Comparison of ENCODE assay signal across 9 mouse cellular contexts in the genomic region with DNA sequence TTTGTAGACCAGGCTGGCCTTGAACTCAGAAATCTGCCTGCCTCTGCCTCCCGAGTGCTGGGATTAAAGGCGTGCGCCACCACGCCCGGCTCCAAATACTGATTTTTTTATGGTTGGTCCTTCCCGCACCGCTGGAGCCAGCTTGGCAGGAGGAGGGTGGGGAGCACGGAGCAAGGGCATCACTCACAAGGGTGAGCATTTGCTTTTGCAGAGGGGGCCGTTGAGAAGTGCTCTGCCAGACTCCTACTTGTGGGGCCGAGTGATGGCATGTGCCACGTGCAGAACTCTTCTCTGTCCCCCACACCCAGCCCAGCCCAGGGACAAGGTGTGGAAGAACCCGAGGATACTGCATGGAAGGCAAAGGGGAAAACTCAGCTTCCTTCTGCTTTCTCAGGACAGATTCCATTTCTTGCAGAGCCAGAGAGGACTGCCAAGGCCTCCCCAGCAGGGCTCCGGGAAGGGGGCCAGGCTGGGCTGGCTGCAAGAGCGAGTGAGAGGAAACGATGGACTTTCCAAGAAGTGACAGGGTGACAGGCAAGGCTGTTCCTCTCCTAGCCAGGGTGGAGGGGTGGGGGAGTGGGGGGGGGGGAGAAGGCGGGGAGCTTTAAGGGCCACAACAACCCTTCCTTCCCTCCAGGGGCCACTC. TPM values are rescaled to one million over a fixed set of nuclear protein-coding genes. Genes with fewer than 3 reads are reported as not detected.
A peak's percentile ranks its signal among the peaks of the same experiment; 100 is the strongest.
DNase-seq lines count a peak whose midpoint lies in the region; ATAC-seq lines count a peak whose summit lies in the region.
"Had no signal": no experiment of that assay in that cellular context is flagged by ENCODE, and none has a peak within 500 bp of the region (broad histone marks: within the 10 kb centered on the region; RNA-seq: fewer than 3 reads in every experiment).

No protein-coding gene starts in this region.

- H3K9me3 ChIP-seq in hindbrain, embryonic 16.5 days (ENCODE audit: control insufficient read depth, low read length): no peaks in the 10 kb centered on the region
- no peaks in the 10 kb centered on the region for H3K9me3 ChIP-seq in hindbrain, embryonic 12.5 days (replicated peaks)
- H3K9me3 ChIP-seq in kidney, embryonic 16.5 days (ENCODE audit: low read length): no peaks in the 10 kb centered on the region
- H3K9me3 ChIP-seq: embryonic facial prominence, embryonic 12.5 days had no signal

- H3K4me1 ChIP-seq in hindbrain, embryonic 16.5 days (ENCODE audit: control insufficient read depth, insufficient read depth, low read depth, low read length): peaks cover 2% of the 10 kb centered on the region; the same call in 1 of the 2 replicates
- H3K4me1 ChIP-seq in hindbrain, embryonic 12.5 days: no peaks in the 10 kb centered on the region
- H3K4me1 ChIP-seq in kidney, embryonic 16.5 days (ENCODE audit: insufficient read depth, low read length): no peaks in the 10 kb centered on the region
- H3K4me1 ChIP-seq: embryonic facial prominence, embryonic 12.5 days had no signal

- WGBS in hindbrain, embryonic 16.5 days: 83% methylated on average over 15 of the region's 16 CpGs
- 93% methylated on average over 15 of the region's 16 CpGs for WGBS in hindbrain, embryonic 12.5 days
- 87% methylated on average over 15 of the region's 16 CpGs for WGBS in kidney, embryonic 16.5 days

- peaks cover 15% of the 10 kb centered on the region for H3K36me3 ChIP-seq in hindbrain, embryonic 16.5 days (ENCODE audit: control insufficient read depth, insufficient read depth, low read length)
- H3K36me3 ChIP-seq in hindbrain, embryonic 12.5 days: peaks cover 53% of the 10 kb centered on the region
- H3K36me3 ChIP-seq in kidney, embryonic 16.5 days (ENCODE audit: insufficient read depth, low read length): peaks cover 14% of the 10 kb centered on the region

- peak; percentile 94 for DNase-seq in brain, adult 2 months (ENCODE audit: low read depth, low spot score)
- peak; percentile 87 for DNase-seq in gastrocnemius, adult 18-20 months (ENCODE audit: low spot score)
- peak; percentile 89 for DNase-seq in lung, postnatal 10 days
- DNase-seq in spleen, adult 12 weeks (ENCODE audit: low spot score): no peak

- no peak overlapping the region for H3K4me2 ChIP-seq in hindbrain, embryonic 16.5 days (ENCODE audit: low read length)
- H3K4me2 ChIP-seq in hindbrain, embryonic 12.5 days (replicated peaks): no peak overlapping the region
- no peak overlapping the region for H3K4me2 ChIP-seq in kidney, embryonic 16.5 days (replicated peaks; ENCODE audit: low read depth, low read length)
- H3K4me2 ChIP-seq: embryonic facial prominence, embryonic 12.5 days had no signal

- no peak overlapping the region for H3K4me3 ChIP-seq in hindbrain, embryonic 16.5 days (ENCODE audit: low read length)
- H3K4me3 ChIP-seq in hindbrain, embryonic 12.5 days: no peak overlapping the region
- H3K4me3 ChIP-seq in kidney, embryonic 16.5 days (ENCODE audit: low read length): no peak overlapping the region
- H3K4me3 ChIP-seq: embryonic facial prominence, embryonic 12.5 days had no signal

- H3K27me3 ChIP-seq in hindbrain, embryonic 16.5 days (replicated peaks; ENCODE audit: control insufficient read depth, insufficient read depth, low read length): no peaks in the 10 kb centered on the region
- no peaks in the 10 kb centered on the region for H3K27me3 ChIP-seq in hindbrain, embryonic 12.5 days
- no peaks in the 10 kb centered on the region for H3K27me3 ChIP-seq in kidney, embryonic 16.5 days (ENCODE audit: insufficient read depth, low read length)
- H3K27me3 ChIP-seq: embryonic facial prominence, embryonic 12.5 days had no signal

- peak overlapping the region; percentile 73; the same call in 1 of the 2 replicates for H3K27ac ChIP-seq in hindbrain, embryonic 16.5 days (ENCODE audit: low read depth, low read length)
- no peak overlapping the region for H3K27ac ChIP-seq in hindbrain, embryonic 12.5 days
- no peak overlapping the region for H3K27ac ChIP-seq in kidney, embryonic 16.5 days (ENCODE audit: low read length)
- H3K27ac ChIP-seq: embryonic facial prominence, embryonic 12.5 days had no signal

- H3K9ac ChIP-seq in hindbrain, embryonic 16.5 days (ENCODE audit: low read depth, low read length): no peak overlapping the region
- H3K9ac ChIP-seq in hindbrain, embryonic 12.5 days: no peak overlapping the region
- H3K9ac ChIP-seq in kidney, embryonic 16.5 days (replicated peaks; ENCODE audit: low read length): no peak overlapping the region
- H3K9ac ChIP-seq: embryonic facial prominence, embryonic 12.5 days had no signal

- peak; percentile 73 for ATAC-seq in hindbrain, embryonic 16.5 days
- no peak for ATAC-seq in hindbrain, embryonic 12.5 days (ENCODE audit: low FRiP score)
- ATAC-seq in kidney, embryonic 16.5 days (ENCODE audit: low FRiP score, low TSS enrichment): peak; percentile 60; the same call in 1 of the 2 replicates
- ATAC-seq in CD4-positive, CD25-positive, alpha-beta regulatory T cell, adult 4 months: no peak

RNA-seq across cellular contexts. Expression of a gene that starts 9.0 kb away (rescaled TPM):
- 77.2 and 83.3 TPM in 2 replicates for polyA plus RNA-seq in hindbrain, embryonic 16.5 days (2015; fragmentation: Nextera tagmentation; extraction: Ambion mirVana)
- 19.8 and 21.9 TPM in 2 replicates for polyA plus RNA-seq in hindbrain, embryonic 12.5 days (2016; fragmentation: Nextera tagmentation; extraction: Ambion mirVana)
- 1 to 10 TPM; 2.8 to 4.0 TPM for total RNA-seq in gastrocnemius, adult 18-20 months (2021)
- 20.2 and 23.4 TPM in 2 replicates for polyA plus RNA-seq in kidney, embryonic 16.5 days (2015; fragmentation: Nextera tagmentation; extraction: Ambion mirVana)
- polyA plus RNA-seq in CD4-positive, CD25-positive, alpha-beta regulatory T cell, adult 4 months (2017; shearing (Covaris generic)): 100 to 1,000 TPM; 106 to 112 TPM

RNA-seq across cellular contexts. Expression of a gene that starts 18.3 kb away (rescaled TPM):
- 144 and 155 TPM in 2 replicates for polyA plus RNA-seq in hindbrain, embryonic 16.5 days (2015; fragmentation: Nextera tagmentation; extraction: Ambion mirVana)
- polyA plus RNA-seq in hindbrain, embryonic 12.5 days (2016; fragmentation: Nextera tagmentation; extraction: Ambion mirVana): 161 and 162 TPM in 2 replicates
- total RNA-seq in gastrocnemius, adult 18-20 months (2021): 10 to 100 TPM; 31.9 to 32.7 TPM
- 257 and 279 TPM in 2 replicates for polyA plus RNA-seq in kidney, embryonic 16.5 days (2015; fragmentation: Nextera tagmentation; extraction: Ambion mirVana)
- polyA plus RNA-seq in CD4-positive, CD25-positive, alpha-beta regulatory T cell, adult 4 months (2017; shearing (Covaris generic)): 10 to 100 TPM; 82.7 to 84.0 TPM

RNA-seq across cellular contexts. Expression of a gene that starts 48.7 kb away (rescaled TPM):
- polyA plus RNA-seq in hindbrain, embryonic 16.5 days (2015; fragmentation: Nextera tagmentation; extraction: Ambion mirVana): 253 and 269 TPM in 2 replicates
- polyA plus RNA-seq in hindbrain, embryonic 12.5 days (2016; fragmentation: Nextera tagmentation; extraction: Ambion mirVana): 199 and 204 TPM in 2 replicates
- total RNA-seq in gastrocnemius, adult 18-20 months (2021): 100 to 1,000 TPM; 249 to 272 TPM
- 81.8 and 84.1 TPM in 2 replicates for polyA plus RNA-seq in kidney, embryonic 16.5 days (2015; fragmentation: Nextera tagmentation; extraction: Ambion mirVana)
- polyA plus RNA-seq in CD4-positive, CD25-positive, alpha-beta regulatory T cell, adult 4 months (2017; shearing (Covaris generic)): 10 to 100 TPM; 14.5 to 27.5 TPM

RNA-seq across cellular contexts. Expression of a gene that starts 53.4 kb away (rescaled TPM):
- 9.3 and 10.0 TPM in 2 replicates for polyA plus RNA-seq in hindbrain, embryonic 16.5 days (2015; fragmentation: Nextera tagmentation; extraction: Ambion mirVana)
- 3.7 and 4.2 TPM in 2 replicates for polyA plus RNA-seq in hindbrain, embryonic 12.5 days (2016; fragmentation: Nextera tagmentation; extraction: Ambion mirVana)
- total RNA-seq in gastrocnemius, adult 18-20 months (2021): under 1 TPM in 1 of 2 experiments, not detected in 1; 0.07 TPM
- 0.91 and 1.2 TPM in 2 replicates for polyA plus RNA-seq in kidney, embryonic 16.5 days (2015; fragmentation: Nextera tagmentation; extraction: Ambion mirVana)
- polyA plus RNA-seq in CD4-positive, CD25-positive, alpha-beta regulatory T cell, adult 4 months (2017; shearing (Covaris generic)): not detected

Comparison
In these comparisons a context has a peak if more than half of its experiments do, and no peak if none do; other contexts are left out.
1. ATAC-seq: peak in hindbrain, embryonic 16.5 days (single experiment) and kidney, embryonic 16.5 days (single experiment); none in hindbrain, embryonic 12.5 days (single experiment) and CD4-positive, CD25-positive, alpha-beta regulatory T cell, adult 4 months (single experiment).